Mouse (Mus musculus): ENCODE data around the gene Tmem231. TPM values are rescaled to one million over a fixed set of nuclear protein-coding genes. Genes with fewer than 3 reads are reported as not detected.
A peak's percentile ranks its signal among the peaks of the same experiment; 100 is the strongest.

The Tmem231 gene
- polyA plus RNA-seq, 1 experiment from 2014 or later: 15.3 TPM

DNA sequence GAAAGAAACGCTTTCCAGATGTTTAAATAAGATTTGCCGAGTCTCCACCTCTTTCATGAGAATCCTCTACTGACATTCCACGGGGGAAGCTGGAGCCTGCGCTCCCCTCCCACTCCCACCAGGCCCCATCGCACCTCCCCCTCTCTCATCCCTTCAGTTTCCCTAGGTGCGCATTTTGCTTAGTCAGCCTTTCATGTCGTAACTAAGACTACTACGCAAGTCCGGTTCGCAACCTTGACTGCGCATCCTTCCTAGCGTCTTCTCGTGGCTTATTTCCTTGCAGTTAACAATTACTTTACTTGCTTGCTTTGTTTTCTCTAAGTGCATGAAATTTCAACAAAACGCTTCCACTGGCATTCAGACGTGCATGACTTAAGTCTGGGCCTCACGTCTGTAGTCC is 2.0 kb downstream of the Tmem231 start:
- no peaks in the 10 kb centered on the region for H3K27me3 ChIP-seq (ENCODE audit: control insufficient read depth, insufficient read depth, low read length)
- no peaks in the 10 kb centered on the region for H3K36me3 ChIP-seq (ENCODE audit: control insufficient read depth, insufficient read depth, low read length)
- DNase-seq (ENCODE audit: low spot score): no peak
- H3K4me2 ChIP-seq (ENCODE audit: low read depth): no peak overlapping the region
- H3K27ac ChIP-seq (ENCODE audit: low read depth, low read length): no peak overlapping the region
- H3K9ac ChIP-seq (ENCODE audit: low read length): no peak overlapping the region
- ATAC-seq (ENCODE audit: insufficient read depth, low FRiP score, low TSS enrichment): no peak
- no peaks in the 10 kb centered on the region for H3K9me3 ChIP-seq (ENCODE audit: control insufficient read depth, low read length)
- no peak overlapping the region for H3K4me3 ChIP-seq (ENCODE audit: low read depth, low read length)
- 78% methylated on average over 16 of the region's 16 CpGs for WGBS
- H3K4me1 ChIP-seq (ENCODE audit: control insufficient read depth, insufficient read depth, low read length): peaks cover 4% of the 10 kb centered on the region; the same call in 1 of the 2 replicates

DNA sequence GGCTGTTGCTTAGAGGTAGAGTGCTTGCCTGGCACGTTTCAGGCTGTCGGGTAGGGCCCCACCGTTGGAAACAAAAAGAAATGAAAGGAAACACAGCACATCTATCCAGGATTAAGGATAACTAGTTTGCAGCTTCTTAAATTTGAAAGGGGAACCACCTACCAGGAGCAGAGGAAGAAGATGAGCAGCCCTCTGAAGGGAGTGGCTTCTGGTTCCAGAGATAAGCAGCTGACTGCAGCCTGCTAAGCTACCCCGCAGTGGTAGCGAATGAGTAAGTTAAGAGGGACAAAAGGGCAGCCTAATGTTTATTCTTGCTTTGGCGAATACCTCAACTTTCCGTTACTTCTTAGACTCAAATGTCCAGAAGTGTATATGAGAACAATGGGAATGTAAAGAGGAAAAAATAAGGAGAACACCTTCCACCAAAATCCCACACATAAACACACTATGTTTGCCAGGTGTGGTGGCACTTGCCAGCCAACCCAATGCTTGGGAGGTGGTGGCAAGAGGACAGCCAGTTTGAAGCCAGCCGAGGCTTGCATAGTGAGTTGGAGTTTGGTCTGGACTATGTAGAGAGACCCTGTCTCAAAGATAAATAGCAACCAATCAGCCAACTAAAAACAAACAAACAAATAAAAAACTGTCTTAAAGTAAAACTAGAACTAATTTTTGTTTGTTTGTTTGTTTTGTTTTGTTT is 3.9 kb downstream of the Tmem231 start:
- ATAC-seq (ENCODE audit: insufficient read depth, low FRiP score, low TSS enrichment) (no peak), DNase-seq (ENCODE audit: low spot score) (no peak)
- Histone ChIP-seq H3K27ac (ENCODE audit: low read depth, low read length) (no peak overlapping the region), H3K36me3 (ENCODE audit: control insufficient read depth, insufficient read depth, low read length) (no peaks in the 10 kb centered on the region), H3K9me3 (ENCODE audit: control insufficient read depth, low read length) (no peaks in the 10 kb centered on the region), H3K4me2 (ENCODE audit: low read depth) (no peak overlapping the region), H3K4me1 (ENCODE audit: control insufficient read depth, insufficient read depth, low read length) (peaks cover 4% of the 10 kb centered on the region; the same call in 1 of the 2 replicates), H3K4me3 (ENCODE audit: low read depth, low read length) (no peak overlapping the region), H3K27me3 (ENCODE audit: control insufficient read depth, insufficient read depth, low read length) (no peaks in the 10 kb centered on the region), H3K9ac (ENCODE audit: low read length) (no peak overlapping the region)
- WGBS: 80% methylated on average over 8 of the region's 8 CpGs

- Histone ChIP-seq H3K9me3 (ENCODE audit: control insufficient read depth, low read length) (no peaks in the 10 kb centered on the region), H3K4me3 (ENCODE audit: low read depth, low read length) (no peak overlapping the region), H3K9ac (ENCODE audit: low read length) (no peak overlapping the region), H3K4me2 (ENCODE audit: low read depth) (no peak overlapping the region), H3K4me1 (ENCODE audit: control insufficient read depth, insufficient read depth, low read length) (no peaks in the 10 kb centered on the region), H3K36me3 (ENCODE audit: control insufficient read depth, insufficient read depth, low read length) (no peaks in the 10 kb centered on the region), H3K27ac (ENCODE audit: low read depth, low read length) (no peak overlapping the region), H3K27me3 (ENCODE audit: control insufficient read depth, insufficient read depth, low read length) (no peaks in the 10 kb centered on the region)
- 89% methylated on average over 7 of the region's 7 CpGs for WGBS
- ATAC-seq (ENCODE audit: insufficient read depth, low FRiP score, low TSS enrichment) (no peak), DNase-seq (ENCODE audit: low spot score) (no peak)
These were observed 8.7 kb downstream of the Tmem231 start for GRCm38 (mm10) chr8:111924976-111925375.

- 32% methylated on average over 10 of the region's 10 CpGs for WGBS
- no peak for DNase-seq (ENCODE audit: low spot score)
- Histone ChIP-seq H3K9ac (ENCODE audit: low read length) (no peak overlapping the region), H3K4me3 (ENCODE audit: low read depth, low read length) (no peak overlapping the region), H3K4me2 (ENCODE audit: low read depth) (no peak overlapping the region), H3K27me3 (ENCODE audit: control insufficient read depth, insufficient read depth, low read length) (no peaks in the 10 kb centered on the region), H3K9me3 (ENCODE audit: control insufficient read depth, low read length) (no peaks in the 10 kb centered on the region), H3K36me3 (ENCODE audit: control insufficient read depth, insufficient read depth, low read length) (no peaks in the 10 kb centered on the region), H3K4me1 (ENCODE audit: control insufficient read depth, insufficient read depth, low read length) (no peaks in the 10 kb centered on the region), H3K27ac (ENCODE audit: low read depth, low read length) (no peak overlapping the region)
- ATAC-seq (ENCODE audit: insufficient read depth, low FRiP score, low TSS enrichment): no peak
These were observed 10.3 kb downstream of the Tmem231 start for GRCm38 (mm10) chr8:111923383-111923804.

- Histone ChIP-seq H3K36me3 (ENCODE audit: control insufficient read depth, insufficient read depth, low read length) (no peaks in the 10 kb centered on the region), H3K4me3 (ENCODE audit: low read depth, low read length) (no peak overlapping the region), H3K9me3 (ENCODE audit: control insufficient read depth, low read length) (no peaks in the 10 kb centered on the region), H3K9ac (ENCODE audit: low read length) (no peak overlapping the region), H3K27ac (ENCODE audit: low read depth, low read length) (no peak overlapping the region), H3K4me1 (ENCODE audit: control insufficient read depth, insufficient read depth, low read length) (no peaks in the 10 kb centered on the region), H3K4me2 (ENCODE audit: low read depth) (no peak overlapping the region), H3K27me3 (ENCODE audit: control insufficient read depth, insufficient read depth, low read length) (no peaks in the 10 kb centered on the region)
- DNase-seq (ENCODE audit: low spot score) (no peak), ATAC-seq (ENCODE audit: insufficient read depth, low FRiP score, low TSS enrichment) (no peak)
- WGBS: 88% methylated on average over 4 of the region's 4 CpGs
These were observed 12.7 kb downstream of the Tmem231 start for GRCm38 (mm10) chr8:111920971-111921370.

DNA sequence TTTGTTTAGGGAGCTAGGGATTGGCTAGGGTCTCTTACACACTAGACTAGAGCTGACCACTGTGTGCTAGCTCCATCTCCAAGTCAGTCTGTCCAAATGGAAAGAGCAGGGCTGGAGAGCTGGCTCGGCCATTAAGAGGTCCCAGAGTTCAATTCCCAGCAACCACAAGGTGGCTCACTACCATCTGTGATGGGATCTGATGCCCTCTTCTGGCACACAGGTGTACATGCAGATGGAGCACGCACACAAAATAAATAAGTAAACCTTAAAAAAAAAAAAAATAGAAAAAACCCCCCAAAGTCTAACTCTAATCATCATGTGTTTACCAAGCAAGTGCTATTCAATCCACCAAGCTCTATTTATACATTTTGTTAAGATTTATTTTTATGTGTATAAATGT is 14.0 kb downstream of the Tmem231 start:
- H3K9me3 ChIP-seq (ENCODE audit: control insufficient read depth, low read length): no peaks in the 10 kb centered on the region
- 88% methylated on average over 2 of the region's 2 CpGs for WGBS
- no peak overlapping the region for H3K9ac ChIP-seq (ENCODE audit: low read length)
- H3K4me3 ChIP-seq (ENCODE audit: low read depth, low read length): no peak overlapping the region
- no peak overlapping the region for H3K4me2 ChIP-seq (ENCODE audit: low read depth)
- no peak for DNase-seq (ENCODE audit: low spot score)
- H3K27me3 ChIP-seq (ENCODE audit: control insufficient read depth, insufficient read depth, low read length): no peaks in the 10 kb centered on the region
- H3K36me3 ChIP-seq (ENCODE audit: control insufficient read depth, insufficient read depth, low read length): no peaks in the 10 kb centered on the region
- no peak for ATAC-seq (ENCODE audit: insufficient read depth, low FRiP score, low TSS enrichment)
- H3K4me1 ChIP-seq (ENCODE audit: control insufficient read depth, insufficient read depth, low read length): no peaks in the 10 kb centered on the region
- H3K27ac ChIP-seq (ENCODE audit: low read depth, low read length): no peak overlapping the region

DNA sequence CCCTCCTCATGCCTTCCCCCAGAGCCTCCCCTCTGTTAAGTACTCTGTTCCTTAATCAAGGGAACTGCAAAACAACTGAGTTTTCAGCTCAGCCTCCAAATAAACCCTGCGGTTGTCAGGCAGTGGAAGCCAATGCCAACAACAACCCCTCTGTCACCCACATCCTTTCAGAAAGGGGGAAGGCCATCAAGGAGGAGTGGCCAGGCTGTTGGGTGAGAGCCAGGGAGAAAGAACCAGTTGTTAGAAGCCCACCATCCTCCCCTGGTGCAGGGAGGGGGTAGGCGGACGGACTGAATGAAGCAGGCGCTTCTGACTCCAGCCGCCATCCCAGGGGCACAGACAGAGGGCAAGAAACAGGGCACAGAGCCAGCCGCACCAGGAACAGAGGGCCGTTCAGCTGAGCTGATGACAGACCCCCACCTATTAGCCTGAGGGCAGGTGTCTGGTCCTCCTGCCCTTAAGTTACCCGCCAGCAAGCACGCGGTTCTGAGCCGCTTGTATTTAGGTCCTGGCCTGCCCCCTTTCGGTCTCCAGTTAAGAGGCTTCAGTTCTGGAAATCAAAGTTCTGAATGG is 20.7 kb downstream of the Tmem231 start:
- peak; percentile 36; the same call in 1 of the 2 replicates for ATAC-seq (ENCODE audit: insufficient read depth, low FRiP score, low TSS enrichment)
- no peak overlapping the region for H3K4me3 ChIP-seq (ENCODE audit: low read depth, low read length)
- H3K9ac ChIP-seq (ENCODE audit: low read length): no peak overlapping the region
- peaks cover 13% of the 10 kb centered on the region; the same call in 1 of the 2 replicates for H3K27me3 ChIP-seq (ENCODE audit: control insufficient read depth, insufficient read depth, low read length)
- H3K4me2 ChIP-seq (ENCODE audit: low read depth): no peak overlapping the region
- H3K36me3 ChIP-seq (ENCODE audit: control insufficient read depth, insufficient read depth, low read length): no peaks in the 10 kb centered on the region
- WGBS: 47% methylated on average over 12 of the region's 12 CpGs
- no peaks in the 10 kb centered on the region for H3K9me3 ChIP-seq (ENCODE audit: control insufficient read depth, low read length)
- DNase-seq (ENCODE audit: low spot score): no peak
- H3K4me1 ChIP-seq (ENCODE audit: control insufficient read depth, insufficient read depth, low read length): 0 out of 2 replicates have a peak, but pooled peaks cover 3% of the 10 kb centered on the region
- H3K27ac ChIP-seq (ENCODE audit: low read depth, low read length): no peak overlapping the region

GRCm38 (mm10) chr8:111911572-111911971 is 22.1 kb downstream of the Tmem231 start:
- Histone ChIP-seq H3K27ac (ENCODE audit: low read depth, low read length) (no peak overlapping the region), H3K9ac (ENCODE audit: low read length) (no peak overlapping the region), H3K36me3 (ENCODE audit: control insufficient read depth, insufficient read depth, low read length) (no peaks in the 10 kb centered on the region), H3K27me3 (ENCODE audit: control insufficient read depth, insufficient read depth, low read length) (peaks cover 13% of the 10 kb centered on the region; the same call in 1 of the 2 replicates), H3K9me3 (ENCODE audit: control insufficient read depth, low read length) (no peaks in the 10 kb centered on the region), H3K4me2 (ENCODE audit: low read depth) (no peak overlapping the region), H3K4me1 (ENCODE audit: control insufficient read depth, insufficient read depth, low read length) (0 out of 2 replicates have a peak, but pooled peaks cover 3% of the 10 kb centered on the region), H3K4me3 (ENCODE audit: low read depth, low read length) (no peak overlapping the region)
- DNase-seq (ENCODE audit: low spot score): no peak
- ATAC-seq (ENCODE audit: insufficient read depth, low FRiP score, low TSS enrichment): no peak
- 46% methylated on average over 7 of the region's 7 CpGs for WGBS
